Mouse (Mus musculus): ENCODE measurements around the gene Anxa8. TPM values are rescaled to one million over a fixed set of nuclear protein-coding genes. Genes with fewer than 3 reads are reported as not detected.
A peak's percentile ranks its signal among the peaks of the same experiment; 100 is the strongest.

Anxa8 gene
- 1 to 10 TPM in 1 of 2 experiments, under 1 TPM in 1; 0.61 to 1.7 TPM for total RNA-seq (2021)
- long read RNA-seq, experiment 1, partial matches to known transcripts, result 0 of 2 reads
- long read RNA-seq, experiment 1, other reads (novel, unspliced or antisense), result 0 of 2 reads
- long read RNA-seq, experiment 2, partial matches to known transcripts, result 0 of 1 reads
- long read RNA-seq, experiment 2, other reads (novel, unspliced or antisense), result 0 of 1 reads

GRCm38 (mm10) chr14:34085731-34086130, at the start of gene Anxa8:
Gene Anxa8 (plus strand): TSS chr14:34085981.
- DNase-seq, result peak; percentile 42

GRCm38 (mm10) chr14:34041241-34041640, 44.5 kb upstream of the Anxa8 start:
- DNase-seq, result no peak

GRCm38 (mm10) chr14:34043341-34043740, 42.4 kb upstream of the Anxa8 start:
- DNase-seq, result no peak

GRCm38 (mm10) chr14:34050101-34050779, 35.5 kb upstream of the Anxa8 start:
- no peak for DNase-seq

GRCm38 (mm10) chr14:34052516-34052915, 33.3 kb upstream of the Anxa8 start, which contains the start of gene Antxrl:
Gene Antxrl (plus strand): TSS chr14:34052707.
- DNase-seq, result no peak

GRCm38 (mm10) chr14:34071665-34072064, 14.1 kb upstream of the Anxa8 start:
- DNase-seq, result no peak

GRCm38 (mm10) chr14:34075346-34075745, 10.4 kb upstream of the Anxa8 start:
- no peak for DNase-seq

GRCm38 (mm10) chr14:34077222-34077621, 8.6 kb upstream of the Anxa8 start:
- no peak for DNase-seq

GRCm38 (mm10) chr14:34078293-34078692, 7.5 kb upstream of the Anxa8 start:
- no peak for DNase-seq

GRCm38 (mm10) chr14:34080321-34080997, 5.3 kb upstream of the Anxa8 start:
- peak; percentile 28 for DNase-seq

GRCm38 (mm10) chr14:34086806-34087205, 1.0 kb downstream of the Anxa8 start:
- DNase-seq, result no peak

- no peak for DNase-seq
These were observed 2.1 kb downstream of the Anxa8 start for GRCm38 (mm10) chr14:34087856-34088398.

GRCm38 (mm10) chr14:34089796-34090195, 4.0 kb downstream of the Anxa8 start:
- DNase-seq, result no peak

- DNase-seq, result no peak
These were observed 5.7 kb downstream of the Anxa8 start for GRCm38 (mm10) chr14:34091475-34091874.

- DNase-seq, result no peak
These were observed 7.1 kb downstream of the Anxa8 start for GRCm38 (mm10) chr14:34092856-34093255.

GRCm38 (mm10) chr14:34096161-34096560, 10.4 kb downstream of the Anxa8 start:
- no peak for DNase-seq

- no peak for DNase-seq
These were observed 16.8 kb downstream of the Anxa8 start, which contains the start of gene A630023A22Rik for GRCm38 (mm10) chr14:34102601-34103000. Gene A630023A22Rik (minus strand): TSS chr14:34102754.

- no peak for DNase-seq
These were observed 18.1 kb downstream of the Anxa8 start for GRCm38 (mm10) chr14:34103855-34104254.

- peak; percentile 61 for DNase-seq
These were observed 19.1 kb downstream of the Anxa8 start for GRCm38 (mm10) chr14:34104892-34105291.

GRCm38 (mm10) chr14:34106389-34107062, 20.7 kb downstream of the Anxa8 start:
- DNase-seq, result no peak

GRCm38 (mm10) chr14:34107594-34107993, 21.8 kb downstream of the Anxa8 start:
- DNase-seq, result no peak

GRCm38 (mm10) chr14:34114311-34114710, 28.5 kb downstream of the Anxa8 start:
- DNase-seq, result no peak

Data from gastrocnemius, postnatal 25 days (tissue).